Mouse (Mus musculus) kidney, adult 2 months (tissue): ENCODE measurements around the gene Nkain2.

Experiments
- CTCF ChIP-seq: fragments of 200-500 bp; conservative IDR thresholded peaks from 2 replicates; pipeline ENCODE4 v1.5.1; 2011; ENCODE audit warnings: low read depth, mild to moderate bottlenecking, control low read depth, low read length, moderate library complexity, mixed read lengths; ENCODE audit not compliant: insufficient read depth, insufficient read length
- POLR2A ChIP-seq: fragments of 200-500 bp; IDR thresholded peaks from one replicate; pipeline ENCODE4 v1.6.1; 2011; ENCODE audit warnings: low read depth, low read length, control low read depth

DNA sequence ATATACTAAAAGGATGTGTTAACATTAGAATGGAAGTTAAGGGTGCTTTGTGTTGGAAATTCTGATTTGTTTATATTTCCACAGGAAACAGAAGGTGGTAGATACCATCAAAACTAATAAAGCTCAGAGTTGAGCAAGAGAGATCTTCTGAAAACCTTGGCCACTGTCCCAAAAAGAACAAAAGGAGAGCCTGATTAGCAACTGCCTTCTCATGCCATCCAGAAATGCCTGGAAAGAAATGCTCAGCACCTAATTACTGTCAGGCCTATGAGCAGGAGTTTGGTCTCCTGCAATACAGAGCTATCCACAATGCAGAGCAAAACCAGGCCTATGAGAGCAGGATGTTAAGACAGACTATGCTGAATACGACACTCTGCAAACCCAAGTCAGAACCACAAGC, 897.1 kb downstream of the Nkain2 start:
- TF ChIP-seq POLR2A: no peak
- no peak for TF ChIP-seq CTCF
